Mouse (Mus musculus) retina, adult 2 months (tissue): ENCODE measurements at regions not wholly inside any gene's neighbourhood (a gene's known extent, or its start where the extent isn't known, plus 50 kb on each side); places are given as distances from the start of the nearest gene placed in this dataset.
A peak's percentile ranks its signal among the peaks of the same experiment; 100 is the strongest.

ENCODE experiments used
- DNase-seq: peaks from one replicate; pipeline ENCODE4 v3.0.0-alpha.2; 2012; ENCODE audit warnings: low read depth, low spot score

- no peak for DNase-seq
Observed at GRCm38 (mm10) chr8:49845575-49845974, 1001.8 kb upstream of the Tenm3 start.

GRCm38 (mm10) chr8:49831970-49832369 lies 988.2 kb upstream of the Tenm3 start:
- no peak for DNase-seq

DNA sequence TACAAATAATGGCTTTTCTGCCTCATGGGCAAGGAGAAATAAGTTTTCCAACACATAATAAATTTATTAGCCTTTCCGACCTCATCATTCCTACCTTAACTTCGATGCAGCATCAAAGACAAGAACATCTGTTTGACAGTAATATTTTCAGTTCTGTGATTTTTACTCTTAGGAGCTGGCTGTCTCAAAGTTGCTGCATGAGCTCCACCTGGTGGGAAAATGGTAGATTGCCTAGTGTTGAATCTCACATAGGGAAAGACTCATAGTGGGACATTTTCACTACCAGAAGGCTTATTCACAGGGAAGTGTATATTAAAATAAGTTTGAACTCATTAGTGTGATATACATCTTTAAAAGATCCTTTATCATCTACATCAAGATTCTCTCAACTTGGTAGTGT lies 985.6 kb upstream of the Tenm3 start:
- peak; percentile 33 for DNase-seq

- no peak for DNase-seq
Observed at GRCm38 (mm10) chr8:49826231-49826630, 982.5 kb upstream of the Tenm3 start.

- DNase-seq: no peak
Observed at GRCm38 (mm10) chr8:49825000-49825399, 981.2 kb upstream of the Tenm3 start.

GRCm38 (mm10) chr8:49822791-49823190 lies 979.0 kb upstream of the Tenm3 start:
- no peak for DNase-seq

GRCm38 (mm10) chr8:49799236-49799635 lies 955.5 kb upstream of the Tenm3 start:
- no peak for DNase-seq

DNA sequence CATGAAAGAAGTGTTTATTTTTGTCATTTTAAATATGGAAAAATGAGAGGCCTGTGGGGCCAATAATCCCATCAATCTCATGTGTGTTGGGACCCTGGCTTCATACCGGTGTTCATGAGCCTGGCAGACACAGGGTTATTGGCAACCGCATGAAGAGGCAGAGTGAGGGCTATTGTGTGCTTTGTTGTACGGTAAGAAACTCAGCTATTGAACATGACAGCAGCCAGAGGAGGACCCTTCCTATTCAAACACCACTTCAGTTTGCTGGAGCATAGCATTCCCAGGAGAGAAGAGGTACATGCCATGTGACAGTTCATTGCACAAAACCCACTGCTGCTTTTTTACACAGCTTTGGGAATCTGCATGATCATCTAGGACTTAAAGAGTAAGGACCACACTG lies 953.0 kb upstream of the Tenm3 start:
- DNase-seq: no peak

DNA sequence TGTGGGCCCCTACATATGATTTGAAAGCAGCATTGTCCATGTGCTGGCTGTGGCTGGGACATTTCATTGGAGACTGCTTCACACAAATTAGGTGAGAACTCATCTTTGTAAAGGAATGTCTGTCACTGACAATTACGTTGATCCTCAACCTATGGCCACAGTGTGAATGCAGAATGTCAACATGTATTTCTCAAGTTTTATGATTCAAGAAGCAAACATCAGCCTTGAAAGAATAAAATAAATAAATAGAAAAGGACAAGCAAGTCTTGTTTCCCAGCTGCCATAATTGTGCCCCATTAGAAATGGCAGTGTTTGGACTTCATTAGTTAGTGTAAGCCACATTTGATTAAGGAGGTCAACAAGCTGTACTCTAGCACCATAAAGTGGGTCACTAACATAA lies 950.7 kb upstream of the Tenm3 start:
- DNase-seq: no peak

DNA sequence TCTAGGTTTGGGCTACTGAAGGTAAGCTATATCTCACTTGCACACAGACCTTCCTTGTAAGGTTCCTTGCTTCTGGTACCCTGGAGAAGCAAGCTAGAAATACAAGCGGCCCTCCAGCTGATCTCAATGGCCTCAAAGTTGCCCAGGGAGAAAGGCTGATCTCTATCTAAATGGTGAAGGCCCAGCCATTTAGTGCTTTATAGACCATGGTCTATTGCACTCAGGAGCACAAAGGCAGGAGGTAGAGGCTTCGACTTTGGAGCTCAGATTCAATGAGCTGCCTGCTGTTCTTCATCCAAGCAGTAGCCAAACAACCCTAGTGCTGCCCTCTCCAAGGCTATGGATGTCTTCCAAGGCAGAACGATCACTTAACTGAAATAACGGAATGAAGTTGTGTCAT lies 926.1 kb upstream of the Tenm3 start:
- no peak for DNase-seq

DNA sequence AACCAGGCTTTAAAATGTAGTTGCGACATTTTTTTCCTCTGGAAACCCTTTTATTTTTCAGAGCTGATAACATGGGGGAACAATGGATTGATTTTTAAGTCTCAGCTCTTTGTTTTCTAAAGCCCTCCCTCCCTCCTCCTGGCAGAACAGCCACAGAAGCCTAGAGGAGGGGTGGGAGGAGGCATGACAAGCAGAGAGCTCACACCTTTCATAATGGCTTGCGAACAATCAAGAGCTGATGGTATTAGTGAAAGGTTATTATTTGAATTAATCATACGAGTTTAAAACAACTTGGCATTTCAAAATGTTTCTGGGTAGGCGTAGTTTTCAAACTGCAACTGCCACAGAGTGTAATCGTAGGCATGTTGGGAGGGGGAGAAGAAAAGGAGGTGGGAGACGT lies 894.3 kb upstream of the Tenm3 start:
- no peak for DNase-seq

- no peak for DNase-seq
Observed at GRCm38 (mm10) chr8:49729156-49729555, 885.4 kb upstream of the Tenm3 start.

GRCm38 (mm10) chr8:49712371-49712770 lies 868.6 kb upstream of the Tenm3 start:
- no peak for DNase-seq

- no peak for DNase-seq
Observed at GRCm38 (mm10) chr8:49708701-49709100, 865.0 kb upstream of the Tenm3 start.

- no peak for DNase-seq
Observed at GRCm38 (mm10) chr8:49699058-49699457, 855.3 kb upstream of the Tenm3 start.

GRCm38 (mm10) chr8:49696709-49697108 lies 853.0 kb upstream of the Tenm3 start:
- no peak for DNase-seq
